In the genomic region with DNA sequence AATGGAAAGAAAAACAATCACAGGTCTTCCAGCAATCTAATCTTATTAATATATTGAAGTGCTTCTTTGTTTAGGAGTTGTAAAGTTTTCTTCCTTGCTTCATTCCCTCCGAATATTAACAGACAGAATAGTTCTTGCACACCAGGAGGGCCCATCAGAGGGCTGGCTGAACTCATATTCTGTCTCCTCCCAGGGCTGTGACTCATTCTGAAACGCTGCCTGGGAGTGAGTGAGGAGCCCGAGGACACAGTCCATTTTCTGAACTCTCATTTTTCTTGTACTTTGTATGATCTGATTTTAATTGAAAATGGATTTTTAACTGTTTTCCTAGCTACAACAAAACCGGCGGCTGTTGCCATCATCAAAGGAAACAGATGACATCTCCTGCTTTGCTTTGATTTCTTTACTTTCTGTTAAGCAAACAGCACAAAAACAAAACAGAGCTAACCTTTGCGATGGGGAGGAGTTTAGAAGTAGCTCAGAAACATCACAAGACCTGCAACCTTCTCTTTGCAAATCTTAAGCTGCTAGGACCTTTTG, we compare ENCODE assay signal across 9 mouse cellular contexts.
A peak's percentile ranks its signal among the peaks of the same experiment; 100 is the strongest.
DNase-seq lines count a peak whose midpoint lies in the region; ATAC-seq lines count a peak whose summit lies in the region.
"Had no signal": no experiment of that assay in that cellular context is flagged by ENCODE, and none has a peak within 500 bp of the region (broad histone marks: within the 10 kb centered on the region; RNA-seq: fewer than 3 reads in every experiment).

No protein-coding gene starts in this region.

- no peak overlapping the region for H3K4me2 ChIP-seq in kidney, embryonic 16.5 days (replicated peaks; ENCODE audit: low read depth, low read length)
- H3K4me2 ChIP-seq: heart, embryonic 13.5 days had no signal

- WGBS in kidney, embryonic 16.5 days, result 47% methylated on average over 6 of the region's 6 CpGs

- H3K4me1 ChIP-seq in kidney, embryonic 16.5 days (ENCODE audit: insufficient read depth, low read length), result no peaks in the 10 kb centered on the region
- H3K4me1 ChIP-seq: heart, embryonic 13.5 days had no signal

- no peak for ATAC-seq in kidney, embryonic 16.5 days (ENCODE audit: low FRiP score, low TSS enrichment)
- ATAC-seq in megakaryocyte-erythroid progenitor cell, adult 5-6 weeks (replicated peaks; ENCODE audit: low FRiP score, low TSS enrichment, poor library complexity, severe bottlenecking), result no peak

- no peaks in the 10 kb centered on the region for H3K9me3 ChIP-seq in kidney, embryonic 16.5 days (ENCODE audit: low read length)
- H3K9me3 ChIP-seq: heart, embryonic 13.5 days had no signal

- H3K4me3 ChIP-seq in kidney, embryonic 16.5 days (ENCODE audit: low read length), result no peak overlapping the region
- H3K4me3 ChIP-seq: heart, embryonic 13.5 days had no signal

- H3K36me3 ChIP-seq in kidney, embryonic 16.5 days (ENCODE audit: insufficient read depth, low read length), result no peaks in the 10 kb centered on the region
- H3K36me3 ChIP-seq: heart, embryonic 13.5 days had no signal

- DNase-seq in kidney, adult 11 months, result peak; percentile 4
- DNase-seq in adrenal gland, adult 2 months, result peak; percentile 52
- DNase-seq in cerebellum, postnatal 25 days, result peak; percentile 60 to 72
- DNase-seq in kidney, postnatal 14 days, result peak; percentile 7
- DNase-seq in testis, postnatal 14 days (ENCODE audit: low spot score), result no peak
- no peak for DNase-seq in B cell, adult 2 months

- H3K27ac ChIP-seq in kidney, embryonic 16.5 days (ENCODE audit: low read length), result no peak overlapping the region
- H3K27ac ChIP-seq: heart, embryonic 13.5 days had no signal

- H3K27me3 ChIP-seq in kidney, embryonic 16.5 days (ENCODE audit: insufficient read depth, low read length), result no peaks in the 10 kb centered on the region
- H3K27me3 ChIP-seq: heart, embryonic 13.5 days had no signal

- H3K9ac ChIP-seq in kidney, embryonic 16.5 days (replicated peaks; ENCODE audit: low read length), result no peak overlapping the region
- H3K9ac ChIP-seq: heart, embryonic 13.5 days had no signal

Comparison
In these comparisons a context has a peak if more than half of its experiments do, and no peak if none do; other contexts are left out.
1. DNase-seq: peak in kidney, adult 11 months (single experiment), adrenal gland, adult 2 months (single experiment), cerebellum, postnatal 25 days (2 of 2) and kidney, postnatal 14 days (single experiment); none in testis, postnatal 14 days (single experiment) and B cell, adult 2 months (0 of 2).